Mouse (Mus musculus) bone marrow, adult 2 months (tissue): Measurements from ENCODE around the gene Glis3.

Source experiments
- CTCF ChIP-seq: fragments of 200-500 bp; IDR thresholded peaks from 2 replicates; pipeline ENCODE4 v1.5.1; 2011; ENCODE audit warnings: low read length, control low read depth; ENCODE audit not compliant: control insufficient read depth, insufficient read depth
- POLR2A ChIP-seq: fragments of 200-500 bp; IDR thresholded peaks from 2 replicates; pipeline ENCODE4 v1.6.1; 2011; ENCODE audit warnings: low read depth, mild to moderate bottlenecking, control low read depth, low read length, borderline replicate concordance; ENCODE audit not compliant: control insufficient read depth

GRCm38 (mm10) chr19:28298669-28299068 lies 381.2 kb downstream of the Glis3 start:
- TF ChIP-seq POLR2A (no peak), CTCF (no peak)
